Mouse (Mus musculus) spleen, embryonic (tissue): ENCODE measurements around the gene Olfr287.

Source experiments
- CTCF ChIA-PET: fragments of 350-600 bp; sonication (Branson Sonifier 250); formaldehyde crosslinking; loops from one replicate; lab custom pipeline; 2022; lab: Charles Lee

The Olfr287 gene

DNA sequence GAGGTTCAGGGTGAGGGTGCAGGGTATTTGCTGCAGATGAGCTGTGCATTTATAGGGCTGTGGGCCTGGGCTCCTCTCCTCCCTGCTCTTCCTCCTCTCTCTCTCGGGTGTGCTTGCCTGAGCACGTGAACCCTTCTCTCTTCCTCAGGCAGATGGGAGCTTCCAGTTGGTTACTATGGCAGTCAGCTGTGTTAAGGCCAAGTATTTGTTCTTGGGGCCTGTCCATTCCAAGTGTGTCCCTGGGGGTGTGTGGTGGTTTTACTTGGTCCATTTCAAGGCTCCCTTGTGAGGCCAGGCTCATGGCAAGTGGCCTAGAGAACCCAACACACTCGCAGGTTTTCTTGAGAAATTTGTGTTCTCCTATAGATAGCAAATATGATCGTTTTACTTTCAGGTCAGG, at the start of gene Olfr287, which contains the start of gene Gm44579:
TSS of gene Olfr287 (minus strand) at position 180 of the 400 bp plus-strand sequence.
TSS of gene Gm44579 (minus strand) at position 101 of the 400 bp plus-strand sequence.
- CTCF ChIA-PET, result no interaction called here

DNA sequence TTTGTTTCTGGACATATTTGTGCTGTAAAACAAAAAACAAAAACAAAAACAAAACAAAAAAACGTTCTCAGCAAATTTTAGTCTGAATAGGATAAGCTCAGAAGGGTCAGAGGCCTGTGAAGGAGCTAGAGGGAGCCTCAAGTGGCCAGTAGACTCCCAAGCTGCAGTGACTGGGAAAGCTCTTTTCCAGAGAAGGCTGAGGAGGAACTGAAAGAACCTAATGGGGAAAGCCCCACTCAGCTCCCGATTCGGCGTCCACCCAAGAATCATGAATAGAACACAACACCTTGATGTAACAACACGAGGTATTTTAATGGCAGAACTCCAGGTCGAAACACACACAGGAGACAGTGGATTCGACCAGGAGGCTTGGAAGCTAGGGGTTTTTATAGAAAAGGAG, 36.9 kb upstream of the Olfr287 start:
- CTCF ChIA-PET, result no interaction called here

DNA sequence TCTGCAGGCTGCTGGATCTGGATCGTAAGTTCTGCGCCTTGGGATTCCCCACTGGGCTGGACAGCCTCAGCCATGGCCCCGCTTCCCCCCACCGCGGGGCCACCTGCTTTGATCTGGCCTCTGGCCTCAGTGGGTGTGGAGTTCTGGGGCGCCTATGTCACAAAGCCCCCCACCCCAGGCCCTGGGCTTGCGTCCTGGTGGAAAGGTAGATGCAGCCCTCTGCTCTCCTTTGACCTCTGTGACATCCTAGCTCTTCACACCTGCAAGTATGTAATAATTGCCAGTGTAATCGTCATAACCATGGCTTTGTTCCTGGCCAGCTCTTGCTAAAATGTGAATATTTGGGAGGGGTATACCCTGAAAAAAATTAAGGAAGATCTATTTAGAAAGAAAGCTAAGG, 36.3 kb upstream of the Olfr287 start, which contains the start of gene H1fnt:
TSS of gene H1fnt (minus strand) at position 101 of the 400 bp plus-strand sequence.
- CTCF ChIA-PET, result no interaction called here

DNA sequence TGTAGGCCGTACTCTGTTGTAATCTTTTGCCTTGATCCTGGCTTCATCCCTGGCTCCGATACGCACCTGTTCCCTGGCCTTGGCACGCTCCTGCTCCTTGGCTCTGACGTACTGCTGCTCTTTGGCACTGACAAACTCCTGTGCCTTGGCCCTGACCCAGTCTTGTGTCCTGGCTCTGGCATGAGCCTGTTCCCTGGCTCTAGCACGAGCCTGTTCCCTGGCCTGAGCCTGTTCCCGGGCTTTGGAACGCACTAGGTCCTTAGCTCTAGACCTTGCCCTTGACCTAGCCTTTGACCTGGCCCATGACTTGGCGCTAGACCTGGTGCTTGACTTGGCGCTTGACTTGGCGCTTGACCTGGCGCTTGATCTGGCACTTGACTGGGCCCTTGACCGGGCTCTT, 35.4 kb upstream of the Olfr287 start:
- CTCF ChIA-PET, result no interaction called here

DNA sequence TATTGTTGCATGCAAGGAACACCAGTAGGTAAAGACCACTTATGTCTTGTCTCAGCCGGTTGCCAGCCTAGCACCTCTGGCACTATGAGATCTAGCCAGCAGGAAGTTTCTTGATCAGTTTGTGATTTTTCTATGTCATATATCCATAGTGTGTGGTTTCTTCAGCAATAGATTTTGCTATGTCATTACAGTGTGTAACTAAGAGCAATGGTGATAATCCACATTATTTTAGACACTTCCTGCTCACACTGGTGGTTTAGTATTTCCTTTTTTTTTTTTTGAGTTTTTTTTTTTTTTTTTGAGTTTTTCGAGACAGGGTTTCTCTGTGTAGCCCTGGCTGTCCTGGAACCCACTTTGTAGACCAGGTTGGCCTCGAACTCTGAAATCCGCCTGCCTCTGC, 14.6 kb upstream of the Olfr287 start:
- CTCF ChIA-PET, result interaction anchor here (0.6 kb wide), 1 partner anchor 87 kb away, joined by 5 read pairs; no protein-coding TSS in a partner anchor

DNA sequence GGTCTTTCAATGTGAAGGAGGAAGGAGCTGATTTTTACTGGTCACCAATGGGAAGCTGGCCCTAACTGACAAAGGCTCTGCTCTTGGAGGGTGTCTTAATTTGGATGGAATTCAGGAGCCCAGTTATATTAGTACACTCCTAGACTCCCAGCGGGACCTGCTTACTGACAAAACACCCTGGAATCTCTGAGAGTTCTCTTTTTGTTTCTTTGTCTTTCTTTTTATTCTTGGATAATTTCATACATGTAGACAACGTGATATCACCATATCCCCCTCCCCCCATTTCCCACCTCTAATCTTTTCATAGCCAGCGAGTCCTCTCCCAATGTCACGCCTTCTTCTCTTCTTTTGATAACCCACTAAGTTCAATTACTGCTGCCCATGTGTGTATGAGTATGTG, 13.5 kb upstream of the Olfr287 start, which contains the start of gene Olfr286:
TSS of gene Olfr286 (minus strand) at position 101 of the 400 bp plus-strand sequence.
- CTCF ChIA-PET, result no interaction called here

DNA sequence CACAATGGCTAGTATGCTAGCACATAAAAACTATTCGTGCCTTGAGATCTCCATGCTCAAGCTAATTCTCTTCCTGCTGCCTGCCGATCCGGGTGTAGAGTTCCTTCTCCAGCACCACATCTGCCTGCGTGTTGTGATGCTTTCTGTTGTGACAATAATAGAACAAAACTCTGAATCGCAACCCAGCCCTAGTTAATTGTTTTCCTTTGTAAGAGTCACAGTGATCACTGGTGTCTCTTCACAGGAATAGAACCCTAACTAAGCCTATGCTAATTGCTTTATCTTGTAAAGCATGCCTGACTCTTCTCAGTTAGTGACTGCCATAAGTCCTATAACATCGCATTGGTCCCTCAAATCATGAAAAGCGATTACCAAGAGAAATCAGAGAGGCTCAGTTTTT, 5.2 kb upstream of the Olfr287 start:
- CTCF ChIA-PET, result no interaction called here

DNA sequence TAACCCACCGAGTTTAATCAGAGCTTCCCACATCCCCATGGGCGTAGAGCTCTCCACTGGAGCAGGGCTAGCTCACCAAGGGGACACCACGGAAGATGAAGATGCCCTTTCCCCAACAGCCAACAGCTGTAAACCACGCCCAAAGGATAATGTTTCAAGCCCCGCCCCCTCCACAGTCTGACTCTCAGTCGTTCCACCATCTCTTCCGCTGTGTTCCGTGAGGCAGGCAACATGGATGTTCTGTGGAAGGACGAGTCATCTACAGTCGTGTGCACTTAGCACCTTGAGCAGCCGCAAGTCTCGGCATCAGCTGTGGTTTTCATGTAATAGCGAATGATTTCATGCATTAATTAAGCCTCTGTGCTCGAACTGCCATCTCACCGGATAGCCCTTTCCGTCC, 4.8 kb upstream of the Olfr287 start:
- CTCF ChIA-PET, result interaction anchor here (0.6 kb wide), 1 partner anchor 317 kb away, joined by 3 read pairs; no protein-coding TSS in a partner anchor

DNA sequence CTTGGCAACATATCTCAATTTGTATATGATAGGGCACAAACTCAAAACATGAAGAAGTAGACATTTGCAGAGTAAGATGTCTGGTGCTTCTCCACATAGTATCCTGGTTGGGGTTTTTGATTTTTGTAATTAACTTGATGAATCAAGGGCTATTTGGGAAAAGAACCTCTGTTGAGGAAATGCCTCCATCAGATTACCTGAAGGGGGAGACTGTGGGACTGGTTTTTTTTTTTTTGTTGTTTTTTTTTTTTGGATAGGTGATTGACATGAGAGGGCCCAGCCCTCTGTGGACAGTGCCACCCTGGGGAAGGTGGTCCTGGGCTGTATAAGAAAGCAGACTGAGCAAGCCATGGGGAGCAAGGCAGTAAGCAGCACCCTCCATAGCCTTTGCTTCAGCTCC, 1.5 kb upstream of the Olfr287 start:
- CTCF ChIA-PET, result no interaction called here

DNA sequence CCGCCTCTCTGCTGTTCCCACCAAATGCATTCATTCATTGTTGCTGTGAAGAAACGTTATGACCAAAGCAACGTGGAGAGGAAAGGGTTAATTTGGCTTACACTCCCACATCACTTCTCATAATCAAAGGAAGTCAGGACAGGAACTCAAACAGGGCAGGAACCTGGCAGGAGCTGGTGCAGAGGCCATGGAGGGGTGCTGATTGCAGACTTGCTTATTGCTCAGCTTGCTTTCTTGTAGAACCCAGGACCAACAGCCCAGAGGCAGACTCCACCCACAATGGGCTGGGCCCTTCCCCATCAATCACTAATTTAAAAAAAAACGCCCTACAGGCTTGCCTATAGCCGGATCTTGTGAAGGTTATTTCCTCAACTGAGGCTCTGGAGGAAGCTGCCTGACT, 6.7 kb downstream of the Olfr287 start:
- CTCF ChIA-PET, result interaction anchor here (0.6 kb wide), 1 partner anchor 13 kb away, joined by 10 read pairs; no protein-coding TSS in a partner anchor

DNA sequence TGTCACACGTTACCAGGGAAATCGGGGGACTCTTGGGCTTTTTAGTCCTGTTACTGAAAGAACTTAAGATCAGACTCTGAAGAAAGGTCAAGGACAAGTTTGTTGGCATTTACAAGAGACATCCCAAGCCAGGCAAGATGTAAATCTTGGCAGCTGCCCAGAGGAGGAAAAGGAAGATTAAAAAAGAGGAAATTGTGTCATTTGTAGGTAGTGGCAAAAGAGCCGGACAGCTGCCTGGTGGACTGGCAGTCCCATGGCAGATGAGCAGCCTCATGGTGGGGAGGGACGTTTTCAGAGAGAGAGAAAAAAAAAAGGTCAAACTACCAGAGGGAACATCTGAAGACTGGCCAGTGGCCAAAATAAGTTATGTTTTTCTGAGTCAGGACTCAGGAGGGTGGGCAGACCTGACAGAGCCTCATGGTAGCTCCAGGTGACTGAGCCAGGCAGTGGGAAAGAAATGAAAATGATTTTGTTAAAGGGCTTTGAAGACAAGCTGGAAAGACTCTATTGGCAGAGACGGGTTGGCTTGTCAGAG, 7.5 kb downstream of the Olfr287 start:
- CTCF ChIA-PET, result no interaction called here

DNA sequence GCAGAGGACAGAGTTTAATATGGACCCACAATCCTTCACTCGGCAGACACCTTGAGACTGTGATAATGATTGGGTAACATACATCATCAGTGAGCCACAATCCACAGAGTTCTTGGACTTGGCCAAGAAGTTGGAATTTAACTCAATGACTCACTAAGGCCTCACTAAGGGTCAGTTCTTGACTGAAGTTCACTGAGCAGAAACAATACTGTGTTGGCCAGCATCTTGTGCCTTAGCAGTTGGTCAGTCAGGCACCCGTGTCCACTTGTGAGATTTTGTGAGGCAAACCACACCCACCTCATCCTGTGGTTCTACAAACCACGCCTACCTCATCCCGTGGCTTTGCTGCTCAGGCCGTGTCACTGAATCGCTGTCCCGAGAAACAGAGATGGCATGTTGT, 11.2 kb downstream of the Olfr287 start:
- CTCF ChIA-PET, result no interaction called here

DNA sequence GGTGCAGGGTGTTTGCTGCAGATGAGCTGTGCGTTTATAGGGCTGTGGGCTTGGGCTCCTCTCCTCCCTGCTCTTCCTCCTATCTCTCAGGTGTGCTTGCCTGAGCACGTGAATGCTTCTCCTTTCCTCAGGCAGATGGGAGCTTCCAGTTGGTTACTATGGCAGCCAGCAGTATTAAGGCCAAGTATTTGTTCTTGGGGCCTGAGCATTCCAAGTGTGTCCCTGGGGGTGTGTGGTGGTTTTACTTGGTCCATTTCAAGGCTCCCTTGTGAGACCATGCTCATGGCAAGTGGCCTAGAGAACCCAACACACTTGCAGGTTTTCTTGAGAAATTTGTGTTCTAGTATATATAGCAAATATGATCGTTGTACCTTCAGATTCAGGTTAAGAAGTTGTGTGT, 25.4 kb downstream of the Olfr287 start, which contains the start of gene Olfr288:
TSS of gene Olfr288 (minus strand) at position 101 of the 400 bp plus-strand sequence.
- CTCF ChIA-PET, result no interaction called here

DNA sequence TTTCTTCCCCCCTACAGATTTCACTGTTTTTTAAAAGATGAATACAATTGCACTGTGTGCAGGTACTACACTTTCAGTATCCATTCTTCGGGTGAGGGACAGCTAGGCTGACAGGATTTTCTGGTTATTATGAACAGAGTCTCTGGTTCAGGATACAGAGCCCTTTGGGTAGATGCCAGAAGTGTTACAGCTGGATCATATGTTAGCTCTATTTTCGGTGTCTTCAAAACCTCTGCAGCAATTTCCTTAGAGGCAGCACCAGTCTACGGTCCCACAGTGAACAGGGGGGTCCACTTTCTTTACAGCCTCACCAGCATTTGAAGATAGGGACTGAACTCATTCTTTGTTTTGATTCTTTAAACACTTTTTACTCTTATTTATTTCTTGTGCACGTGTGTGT, 36.4 kb downstream of the Olfr287 start:
- CTCF ChIA-PET, result no interaction called here

DNA sequence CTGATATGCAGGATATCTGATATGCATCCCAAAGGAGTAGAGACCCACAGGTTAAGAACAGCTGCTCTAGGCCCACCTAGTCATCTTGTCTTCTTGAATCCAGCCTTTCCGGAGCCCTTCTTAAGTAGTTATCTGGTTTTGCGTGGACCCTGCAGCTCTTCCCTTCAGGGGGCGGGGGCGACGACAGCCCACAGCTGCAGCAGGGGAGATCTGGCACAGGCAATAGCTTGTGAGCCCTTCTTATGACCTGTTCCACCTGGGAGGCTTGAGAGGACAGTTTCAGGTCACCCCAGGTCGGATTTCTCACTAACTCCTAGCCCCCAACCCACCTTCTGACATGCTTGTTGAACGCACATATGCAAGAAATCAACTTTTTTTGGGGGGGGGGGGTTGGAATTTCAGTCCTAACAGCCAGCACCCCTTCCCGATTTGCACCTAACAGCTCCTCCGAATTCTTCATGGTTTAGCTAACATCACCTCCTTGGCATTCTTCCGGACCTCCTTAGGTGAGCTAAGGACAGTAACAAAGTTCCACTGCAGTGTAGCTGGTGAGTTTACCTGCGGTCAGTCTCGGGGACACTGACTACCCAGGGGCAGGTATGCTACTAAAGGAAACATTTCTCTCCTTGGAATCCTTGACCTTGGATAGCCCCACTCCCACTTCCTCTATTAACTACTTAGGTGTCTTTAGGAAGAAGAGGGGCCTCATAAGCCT, 38.8 kb downstream of the Olfr287 start:
- CTCF ChIA-PET, result interaction anchor here (0.7 kb wide), 2 partner anchors 15 to 227 kb away, joined by 3 to 4 read pairs; partner anchors contain the start of gene Ccdc184

DNA sequence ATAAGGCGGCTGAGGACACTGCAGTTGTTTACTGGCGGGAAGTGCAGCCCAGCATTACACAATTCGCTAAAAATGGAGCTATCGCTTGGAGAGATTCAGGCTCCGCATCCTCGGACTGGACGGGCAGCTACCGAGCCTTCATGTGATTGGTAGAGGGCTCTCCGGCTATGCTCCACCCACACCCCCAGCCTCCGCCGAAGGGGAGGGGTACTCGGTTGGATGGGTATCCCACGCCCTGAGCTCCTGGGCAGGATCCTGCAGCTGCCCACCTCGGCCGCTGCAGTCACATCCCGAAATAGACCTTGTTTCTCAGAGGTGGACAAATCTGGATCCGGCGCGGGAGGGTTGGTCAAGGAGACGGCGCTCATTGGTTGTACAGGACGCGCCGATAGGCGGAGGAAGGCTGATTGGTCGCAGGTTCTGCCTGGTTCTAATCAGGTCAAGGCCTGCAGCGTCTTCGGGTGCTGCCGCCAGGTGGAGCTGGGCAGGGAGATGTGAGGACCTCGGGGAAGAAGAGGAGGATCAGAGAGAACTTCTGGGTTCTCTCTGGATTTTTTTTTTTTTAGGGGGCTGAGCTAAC, 39.6 kb downstream of the Olfr287 start:
- CTCF ChIA-PET, result interaction anchor here (0.6 to 1.1 kb wide), 4 partner anchors 14 to 524 kb away, joined by 3 to 5 read pairs (median 4); partner anchors contain the start of gene Ccdc184

DNA sequence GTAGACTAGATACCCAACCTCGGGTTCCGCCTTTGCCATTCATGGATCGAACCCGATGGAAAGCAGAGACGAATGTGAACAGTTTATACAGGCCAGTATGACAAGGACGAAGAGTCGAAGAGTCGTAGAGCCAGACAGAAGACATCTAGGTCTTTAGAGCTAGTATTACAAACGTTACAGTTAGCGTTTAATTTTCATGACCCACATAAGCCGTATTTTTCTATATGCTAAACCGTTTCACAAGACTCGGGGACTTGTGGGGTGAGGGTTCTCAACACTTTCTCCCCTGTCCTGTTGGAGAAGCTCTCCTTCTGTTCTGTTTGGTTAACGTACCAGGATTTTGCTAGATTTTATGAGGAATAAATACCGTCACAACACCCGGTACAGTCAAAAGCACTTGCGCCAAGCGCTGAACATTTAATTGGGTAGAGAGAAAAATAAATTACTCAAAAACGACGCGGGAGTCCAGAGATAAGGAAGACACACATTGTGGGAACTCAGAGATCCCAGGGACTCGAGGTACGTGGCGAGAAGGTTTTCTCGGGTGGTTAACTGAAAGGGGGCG, 40.2 kb downstream of the Olfr287 start:
- CTCF ChIA-PET, result interaction anchor here (0.6 to 1.1 kb wide), 3 partner anchors 20 to 525 kb away, joined by 3 to 5 read pairs (median 3); no protein-coding TSS in a partner anchor

DNA sequence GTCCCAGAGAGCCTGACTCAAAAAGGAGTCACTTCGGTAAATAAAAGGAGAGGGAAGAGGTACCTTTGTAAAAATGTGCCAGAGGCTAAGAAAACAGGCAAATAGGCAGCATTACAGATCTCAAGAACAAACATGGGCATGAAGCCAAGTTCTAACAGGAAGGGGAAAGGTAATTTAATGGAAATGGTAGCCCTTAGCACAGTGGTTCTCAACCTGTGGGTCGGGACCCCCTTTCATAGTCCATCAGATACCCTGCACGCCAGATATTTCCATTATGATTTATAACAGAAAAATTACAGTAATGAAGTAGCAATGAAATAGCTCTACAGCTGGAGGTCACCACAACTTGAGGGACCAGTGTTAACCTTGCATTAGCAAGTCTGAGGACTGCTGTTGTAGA, 43.5 kb downstream of the Olfr287 start:
- CTCF ChIA-PET, result no interaction called here

DNA sequence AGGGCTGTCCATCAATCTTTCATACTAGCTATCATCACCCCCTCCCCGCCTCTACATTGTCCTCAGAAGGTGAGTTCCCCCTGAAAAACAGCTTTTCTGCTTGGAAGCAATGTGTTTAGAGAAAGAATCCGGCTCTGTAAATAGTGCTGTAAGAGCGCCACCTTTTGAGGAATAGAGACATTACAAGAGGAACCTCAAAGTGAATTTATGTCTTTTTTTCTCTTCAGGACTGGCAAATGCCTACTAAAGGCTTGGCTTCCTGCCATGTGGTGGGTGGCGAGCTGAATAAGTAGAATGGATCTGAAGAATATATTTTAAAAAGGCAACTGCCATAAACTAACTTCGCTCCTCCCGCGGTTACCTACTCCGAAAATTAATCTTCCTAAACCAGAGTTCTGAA, 47.0 kb downstream of the Olfr287 start:
- CTCF ChIA-PET, result no interaction called here

DNA sequence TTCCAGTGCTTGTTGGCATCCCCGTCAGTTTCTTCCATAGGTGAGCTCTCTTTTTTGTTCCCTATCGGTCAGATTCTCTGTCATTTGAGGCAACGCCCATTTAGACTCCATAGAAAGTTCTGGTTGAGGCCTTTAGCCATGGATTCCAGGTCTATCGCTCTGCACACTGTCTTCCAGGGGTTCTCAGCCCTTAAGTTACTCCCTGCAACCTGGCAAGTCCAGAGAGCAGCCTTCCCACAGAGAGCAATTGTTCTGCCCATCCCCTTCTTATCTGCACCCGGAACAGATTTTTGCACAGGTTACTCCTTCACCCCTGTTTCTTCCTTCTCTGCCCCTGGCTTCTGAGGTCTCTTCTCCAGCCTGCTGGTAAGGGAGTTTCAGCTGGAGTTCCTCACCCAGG, 48.7 kb downstream of the Olfr287 start:
- CTCF ChIA-PET, result no interaction called here

DNA sequence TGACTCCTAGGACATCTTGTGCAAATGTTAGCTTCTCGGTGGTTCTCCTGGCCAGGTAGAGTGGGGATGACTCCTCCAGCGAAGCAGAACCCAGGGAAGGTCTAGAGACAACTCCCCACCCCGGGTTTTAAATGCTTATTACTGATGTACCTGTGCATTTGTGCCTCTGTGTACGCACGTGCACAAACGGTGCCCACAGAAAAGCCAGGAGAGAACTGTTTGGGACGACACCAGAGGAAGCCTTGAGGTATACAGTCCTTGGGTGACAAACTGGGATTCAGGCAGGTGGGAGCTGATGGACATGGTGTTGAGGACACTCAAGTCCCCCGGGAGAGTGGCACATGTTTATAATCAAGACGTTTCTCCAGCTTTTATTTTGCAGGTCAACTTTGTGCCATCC, 49.9 kb downstream of the Olfr287 start:
- CTCF ChIA-PET, result no interaction called here

DNA sequence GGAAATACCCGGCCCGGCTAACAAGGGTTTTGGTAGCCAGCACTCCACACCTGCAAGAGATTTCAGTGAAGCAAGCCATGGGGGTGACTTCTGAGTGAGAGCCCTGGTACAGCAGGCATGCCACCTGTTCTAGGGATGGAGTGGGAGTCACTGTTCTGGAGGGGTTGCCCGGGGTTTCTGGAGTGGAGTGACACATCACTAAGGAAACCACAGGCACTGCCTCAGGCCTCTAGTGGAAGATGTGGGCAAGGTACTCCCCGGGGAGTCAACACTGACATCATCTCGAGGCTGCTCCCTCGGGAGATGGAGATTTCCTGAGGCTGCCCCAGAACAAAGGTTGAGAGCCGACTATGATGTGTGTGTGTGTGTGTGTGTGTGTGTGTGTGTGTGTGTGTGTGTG, 50.5 kb downstream of the Olfr287 start:
- CTCF ChIA-PET, result no interaction called here
